Mouse (Mus musculus) heart, postnatal 0 days (tissue): ENCODE measurements at regions not wholly inside any gene's neighbourhood (a gene's known extent, or its start where the extent isn't known, plus 50 kb on each side); places are given as distances from the start of the nearest gene placed in this dataset.

ENCODE experiments used
- ATAC-seq: fragments of 200-750 bp; cut with Nextera tagmentation; 2 replicates; pipeline ENCODE4 v1.8.0; 2017; ENCODE audit warnings: low read depth, moderate number of reproducible peaks, moderate library complexity; ENCODE audit not compliant: insufficient read depth
- DNase-seq: peaks from one replicate; pipeline ENCODE4 v3.0.0-alpha.2; 2016; ENCODE audit warnings: low spot score
- H3K27ac ChIP-seq: fragments of 300-500 bp; sonication (generic); 2 replicates; pipeline ENCODE4 v1.5.1; 2014; ENCODE audit warnings: low read depth, mild to moderate bottlenecking
- H3K27me3 ChIP-seq: fragments of 300-500 bp; sonication (generic); 2 replicates; pipeline ENCODE4 v1.6.1; 2014; ENCODE audit warnings: low read length, mixed read lengths; ENCODE audit not compliant: control insufficient read depth, insufficient read depth
- H3K36me3 ChIP-seq: fragments of 300-500 bp; sonication (generic); replicated peaks from 2 replicates; pipeline ENCODE4 v1.6.1; 2014; ENCODE audit warnings: low read length, mixed read lengths; ENCODE audit not compliant: control insufficient read depth, insufficient read depth
- H3K4me1 ChIP-seq: fragments of 300-500 bp; sonication (generic); 2 replicates; pipeline ENCODE4 v1.6.1; 2014; ENCODE audit warnings: antibody characterized with exemption; ENCODE audit not compliant: control insufficient read depth, insufficient read depth
- H3K4me2 ChIP-seq: fragments of 300-500 bp; sonication (generic); 2 replicates; pipeline ENCODE4 v1.6.1; 2014; ENCODE audit warnings: low read depth, mild to moderate bottlenecking, low read length, moderate library complexity
- H3K4me3 ChIP-seq: fragments of 300-500 bp; sonication (generic); 2 replicates; pipeline ENCODE4 v1.5.1; 2014; ENCODE audit warnings: low read depth, low read length
- H3K9ac ChIP-seq: fragments of 300-500 bp; sonication (generic); replicated peaks from 2 replicates; pipeline ENCODE4 v1.6.1; 2014; ENCODE audit warnings: low read depth, low read length, mixed read lengths
- H3K9me3 ChIP-seq: fragments of 300-500 bp; sonication (generic); replicated peaks from 2 replicates; pipeline ENCODE4 v1.6.1; 2016; ENCODE audit warnings: low read length; ENCODE audit not compliant: control insufficient read depth
- CTCF ChIP-seq: IDR thresholded peaks from 2 replicates; pipeline ENCODE4 v1.5.1; 2016; ENCODE audit warnings: antibody characterized with exemption, control low read depth, low read depth
- EP300 ChIP-seq: IDR thresholded peaks from 2 replicates; pipeline ENCODE4 v1.6.1; 2016; ENCODE audit warnings: antibody characterized with exemption, low read depth
- WGBS: fragments of 180-500 bp; shearing (Covaris S2); extraction: QIAGEN DNeasy Blood & Tissue Kit; methylation state at CpG from one replicate; pipeline ENCODE4 v1.1.7; 2014; 5-methylcytosine and 5-hydroxymethylcytosine counted together

DNA sequence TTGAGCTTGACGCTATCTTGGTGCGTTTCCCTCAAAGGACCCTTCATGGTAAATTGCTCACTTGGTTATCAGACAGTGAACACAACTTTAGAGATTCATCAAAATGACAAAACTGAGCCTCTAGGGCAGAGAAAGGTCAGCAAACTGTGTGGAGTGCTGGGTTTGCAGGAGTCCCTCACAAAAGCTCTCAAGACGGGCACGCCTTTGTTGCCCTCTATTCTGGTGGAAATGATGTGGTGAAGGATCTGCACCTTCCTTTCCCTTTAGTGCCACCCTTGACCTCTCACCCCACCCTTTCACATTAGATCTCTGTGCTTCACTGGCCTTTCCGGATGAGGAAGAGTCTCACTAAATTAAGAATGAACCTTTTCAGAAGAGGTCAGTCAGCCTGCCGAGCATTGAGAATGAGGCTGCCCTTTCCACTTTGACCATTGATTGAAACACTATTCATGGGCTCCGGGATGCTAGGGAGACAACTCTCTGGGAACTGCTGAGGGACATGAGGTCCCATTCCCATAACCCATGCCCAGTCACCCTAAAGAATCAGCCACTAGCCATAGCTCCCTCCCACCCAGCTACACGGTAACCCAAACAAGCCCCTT, 182.9 kb upstream of the Sfrp2 start:
- ATAC-seq (no peak), DNase-seq (no peak)
- no peaks in the 10 kb centered on the region for H3K9me3 ChIP-seq
- H3K9ac ChIP-seq = no peak overlapping the region
- 79% methylated on average over 8 of the region's 8 CpGs for WGBS
- no peak overlapping the region for H3K27ac ChIP-seq
- H3K4me1 ChIP-seq = no peaks in the 10 kb centered on the region
- H3K27me3 ChIP-seq = no peaks in the 10 kb centered on the region
- no peak overlapping the region for H3K4me3 ChIP-seq
- no peak for TF ChIP-seq CTCF
- no peak for TF ChIP-seq EP300
- no peaks in the 10 kb centered on the region for H3K36me3 ChIP-seq
- H3K4me2 ChIP-seq = no peak overlapping the region

DNA sequence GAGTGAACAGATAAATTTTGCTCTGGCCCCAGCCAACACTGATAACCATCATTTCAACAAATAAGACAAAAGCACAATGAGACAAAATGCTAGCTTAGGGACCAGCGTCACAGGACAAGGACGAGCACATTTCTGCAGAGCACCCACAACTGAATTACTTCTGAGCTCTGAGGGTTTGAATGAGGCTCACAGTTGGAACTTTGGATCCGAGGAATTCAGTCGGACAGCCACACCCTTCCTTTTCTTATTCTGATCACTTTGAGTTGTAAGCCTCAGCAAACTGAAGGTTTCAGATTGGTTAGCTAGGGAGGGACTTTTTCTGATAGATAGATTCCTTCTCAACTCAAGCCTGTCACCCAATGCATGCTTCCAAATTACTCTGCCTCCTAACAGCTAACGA, 180.0 kb upstream of the Sfrp2 start:
- 76% methylated on average over 5 of the region's 5 CpGs for WGBS
- Histone ChIP-seq H3K9me3 (no peaks in the 10 kb centered on the region), H3K4me2 (no peak overlapping the region), H3K27me3 (no peaks in the 10 kb centered on the region), H3K4me3 (no peak overlapping the region), H3K4me1 (no peaks in the 10 kb centered on the region), H3K36me3 (no peaks in the 10 kb centered on the region), H3K9ac (no peak overlapping the region), H3K27ac (no peak overlapping the region)
- ATAC-seq (no peak), DNase-seq (no peak)
- TF ChIP-seq CTCF (no peak), EP300 (no peak)

DNA sequence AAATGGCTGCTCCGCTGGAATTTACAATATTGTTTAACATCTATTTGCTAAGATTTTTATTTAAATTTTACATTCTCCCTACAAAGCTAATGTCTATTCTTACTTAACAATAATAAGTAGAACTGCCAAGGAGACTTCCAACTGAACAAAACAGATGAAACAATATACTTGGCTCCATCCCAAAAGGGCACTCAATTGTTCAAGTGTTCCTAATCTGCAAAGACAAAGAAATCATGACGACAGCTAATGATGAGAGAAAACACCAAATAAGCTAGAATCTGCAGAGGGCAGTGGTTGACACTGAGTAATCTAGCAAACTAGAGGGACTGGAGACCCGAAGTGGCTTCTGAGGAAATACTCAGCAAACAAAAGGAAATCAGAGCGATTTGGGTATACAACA, 179.6 kb upstream of the Sfrp2 start:
- ATAC-seq (no peak), DNase-seq (no peak)
- H3K27me3 ChIP-seq = no peaks in the 10 kb centered on the region
- H3K4me3 ChIP-seq = no peak overlapping the region
- H3K9ac ChIP-seq = no peak overlapping the region
- TF ChIP-seq CTCF (no peak), EP300 (no peak)
- H3K4me1 ChIP-seq = no peaks in the 10 kb centered on the region
- no peaks in the 10 kb centered on the region for H3K36me3 ChIP-seq
- no peak overlapping the region for H3K27ac ChIP-seq
- WGBS = 53% methylated on average over 4 of the region's 4 CpGs
- H3K4me2 ChIP-seq = no peak overlapping the region
- no peaks in the 10 kb centered on the region for H3K9me3 ChIP-seq

DNA sequence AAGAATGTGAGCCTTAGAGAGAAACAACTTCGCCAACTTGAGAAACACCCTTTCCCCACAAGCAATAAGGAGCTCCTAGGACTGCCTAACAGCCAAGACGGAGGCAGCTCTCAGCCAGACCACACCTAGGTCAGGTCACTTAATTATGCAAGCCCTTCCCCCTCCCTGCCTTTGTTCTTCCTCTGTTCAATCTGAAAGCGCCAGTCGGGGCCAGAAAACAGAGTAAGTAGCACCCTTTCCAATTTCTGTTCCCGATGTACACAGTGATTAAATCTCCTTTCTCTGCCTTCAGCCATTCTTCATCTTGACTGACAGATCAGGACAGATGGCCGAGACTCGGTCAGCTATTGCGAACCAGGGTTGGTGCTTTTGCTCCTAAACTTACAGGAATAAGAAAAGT, 177.0 kb upstream of the Sfrp2 start:
- Histone ChIP-seq H3K36me3 (no peaks in the 10 kb centered on the region), H3K27me3 (no peaks in the 10 kb centered on the region), H3K4me1 (no peaks in the 10 kb centered on the region), H3K27ac (no peak overlapping the region), H3K9me3 (no peaks in the 10 kb centered on the region), H3K4me3 (no peak overlapping the region), H3K9ac (no peak overlapping the region), H3K4me2 (no peak overlapping the region)
- ATAC-seq (no peak), DNase-seq (no peak)
- no peak for TF ChIP-seq EP300
- no peak for TF ChIP-seq CTCF
- 53% methylated on average over 8 of the region's 8 CpGs for WGBS

DNA sequence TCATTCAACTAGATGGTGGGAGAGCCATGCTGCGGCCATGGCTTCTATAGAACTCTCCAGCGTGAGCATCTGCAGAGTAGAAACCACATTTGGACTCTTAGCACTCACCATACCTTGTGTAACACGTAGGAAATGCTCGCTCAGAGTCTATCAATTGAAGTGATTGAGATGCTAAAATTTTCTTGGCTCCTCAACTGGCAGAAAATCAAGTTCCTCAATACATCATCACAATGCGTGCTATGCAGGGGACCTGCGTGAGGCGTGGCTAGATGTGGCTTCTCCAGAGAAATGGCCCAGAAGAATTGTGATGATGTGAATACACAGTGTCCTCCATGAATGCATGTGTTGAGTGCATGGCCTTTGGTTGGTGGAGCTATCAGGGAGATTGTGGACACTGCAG, 174.9 kb upstream of the Sfrp2 start:
- Histone ChIP-seq H3K27me3 (no peaks in the 10 kb centered on the region), H3K4me1 (no peaks in the 10 kb centered on the region), H3K27ac (no peak overlapping the region), H3K4me2 (no peak overlapping the region), H3K9me3 (no peaks in the 10 kb centered on the region), H3K4me3 (no peak overlapping the region), H3K9ac (no peak overlapping the region), H3K36me3 (no peaks in the 10 kb centered on the region)
- ATAC-seq = no peak
- no peak for DNase-seq
- WGBS = 88% methylated on average over 7 of the region's 7 CpGs
- no peak for TF ChIP-seq EP300
- TF ChIP-seq CTCF = no peak

DNA sequence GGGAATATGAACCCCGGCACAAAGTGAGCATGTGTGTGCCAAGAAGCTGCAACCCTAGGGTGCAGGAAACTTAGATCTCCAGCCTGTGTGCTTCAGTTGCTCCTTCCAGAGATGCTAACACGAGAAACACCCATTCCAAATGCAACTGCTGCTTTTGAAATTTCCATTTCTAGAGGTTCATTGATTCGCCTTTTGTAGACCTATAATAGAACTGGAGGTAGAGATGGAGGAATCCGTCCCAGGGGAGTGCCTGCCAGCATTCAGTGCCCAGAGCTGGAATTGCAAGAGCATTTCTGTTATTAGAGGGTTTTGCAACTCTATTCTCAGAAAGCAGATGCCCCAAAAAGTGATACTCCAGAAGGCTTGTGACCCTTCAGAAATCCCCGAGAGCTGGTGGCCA, 172.8 kb upstream of the Sfrp2 start:
- Histone ChIP-seq H3K4me2 (no peak overlapping the region), H3K27ac (no peak overlapping the region), H3K9ac (no peak overlapping the region), H3K27me3 (no peaks in the 10 kb centered on the region), H3K4me3 (no peak overlapping the region), H3K4me1 (no peaks in the 10 kb centered on the region), H3K9me3 (no peaks in the 10 kb centered on the region), H3K36me3 (no peaks in the 10 kb centered on the region)
- no peak for TF ChIP-seq EP300
- no peak for TF ChIP-seq CTCF
- ATAC-seq (no peak), DNase-seq (no peak)
- 72% methylated on average over 5 of the region's 5 CpGs for WGBS
